Mouse (Mus musculus) splenic B cell, adult 2 months (primary cell): ENCODE results near the gene Adcy10.

Experiments
- DNase-seq: peaks from one replicate; pipeline ENCODE4 v3.0.0-alpha.2; 2011; ENCODE audit warnings: low read depth, low spot score
- H3K27me3 ChIP-seq: 2 replicates; pipeline ENCODE4 v1.6.1; 2012; ENCODE audit warnings: mild to moderate bottlenecking, low read length, moderate library complexity, mixed read lengths; ENCODE audit not compliant: control insufficient read depth, poor library complexity, insufficient read depth, severe bottlenecking
- H3K36me3 ChIP-seq: 2 replicates; pipeline ENCODE4 v1.6.1; 2012; ENCODE audit warnings: mild to moderate bottlenecking, low read length, moderate library complexity, mixed read lengths; ENCODE audit not compliant: control insufficient read depth, poor library complexity, insufficient read depth, severe bottlenecking

The Adcy10 gene

DNA sequence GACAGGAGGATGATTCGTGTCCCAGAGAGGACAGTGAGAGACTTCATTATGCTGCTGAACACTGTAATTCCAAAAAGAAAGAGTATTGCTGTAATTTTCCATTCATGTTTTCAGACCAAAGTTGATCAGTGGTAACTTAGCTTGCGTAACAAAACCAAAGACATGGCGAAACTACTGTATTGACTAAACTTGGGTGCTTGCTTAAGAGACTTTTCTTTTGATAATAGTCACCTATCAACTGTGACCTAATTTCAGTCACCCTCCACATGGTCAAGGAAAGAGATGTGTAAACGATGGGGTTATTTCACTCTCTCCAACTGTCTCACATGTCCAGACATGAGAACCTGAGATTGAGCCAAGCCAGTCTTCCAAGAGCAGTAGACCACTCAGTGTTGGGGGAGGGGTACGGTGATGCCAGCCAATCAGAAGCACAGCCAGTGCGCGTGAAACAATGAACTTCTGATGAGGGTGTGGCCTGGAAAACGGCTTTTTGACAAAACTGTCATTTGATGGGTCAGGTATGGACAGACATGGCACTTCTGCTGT is at the start of gene Adcy10:
Gene Adcy10 (plus strand): TSS at position 496 of the 546 bp plus-strand sequence.
- H3K36me3 ChIP-seq, result 0 out of 2 replicates have a peak, but pooled peaks cover 4% of the 10 kb centered on the region
- no peak for DNase-seq
- H3K27me3 ChIP-seq, result no peaks in the 10 kb centered on the region

GRCm38 (mm10) chr1:165438289-165439021 is 46.5 kb upstream of the Adcy10 start:
- no peaks in the 10 kb centered on the region for H3K27me3 ChIP-seq
- no peak for DNase-seq
- no peaks in the 10 kb centered on the region for H3K36me3 ChIP-seq

DNA sequence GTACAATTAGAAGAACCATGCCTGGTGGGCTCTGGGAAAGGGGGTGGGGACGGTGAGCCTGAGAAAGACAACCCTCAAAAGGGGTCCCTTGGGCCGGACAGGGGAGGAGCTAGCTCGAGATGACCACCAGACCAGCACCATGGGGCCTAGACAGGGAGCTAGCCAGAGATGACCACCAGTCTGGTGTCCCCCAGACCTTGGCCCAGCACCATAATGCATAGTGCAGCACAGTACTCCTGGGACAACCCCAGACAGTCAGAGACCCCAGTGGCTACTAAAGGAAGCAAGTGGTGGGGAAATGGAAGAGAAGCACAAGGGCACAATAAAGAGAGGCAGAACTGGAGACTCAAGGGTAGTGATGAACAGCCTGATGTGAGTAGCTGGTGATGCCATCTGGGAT is 44.2 kb upstream of the Adcy10 start:
- H3K36me3 ChIP-seq, result no peaks in the 10 kb centered on the region
- H3K27me3 ChIP-seq, result no peaks in the 10 kb centered on the region
- DNase-seq, result no peak

DNA sequence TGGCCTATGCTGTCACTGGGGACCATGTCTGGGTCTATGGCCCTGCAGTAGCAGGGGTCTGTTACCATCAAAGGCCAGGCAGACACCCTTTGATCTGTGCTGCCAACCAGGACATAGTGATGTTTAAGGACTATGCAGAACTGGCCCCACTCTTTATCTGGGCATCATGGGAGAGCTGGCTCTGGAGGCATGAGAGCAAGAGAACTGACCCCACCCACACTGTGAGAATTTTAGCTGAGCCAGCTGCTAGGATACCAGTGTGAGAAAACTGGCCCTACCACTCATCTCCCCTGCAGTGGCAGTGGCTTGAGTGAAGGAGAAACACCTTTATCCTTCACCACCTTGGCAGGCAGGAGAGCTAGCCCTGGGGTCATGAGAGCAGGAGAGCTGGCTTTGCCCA is 43.8 kb upstream of the Adcy10 start:
- Histone ChIP-seq H3K36me3 (no peaks in the 10 kb centered on the region), H3K27me3 (no peaks in the 10 kb centered on the region)

GRCm38 (mm10) chr1:165441719-165442118 is 43.3 kb upstream of the Adcy10 start:
- H3K36me3 ChIP-seq, result no peaks in the 10 kb centered on the region
- DNase-seq, result no peak
- H3K27me3 ChIP-seq, result no peaks in the 10 kb centered on the region

More for the DNA sequence above, 43.8 kb upstream of the Adcy10 start:
- DNase-seq, result no peak

DNA sequence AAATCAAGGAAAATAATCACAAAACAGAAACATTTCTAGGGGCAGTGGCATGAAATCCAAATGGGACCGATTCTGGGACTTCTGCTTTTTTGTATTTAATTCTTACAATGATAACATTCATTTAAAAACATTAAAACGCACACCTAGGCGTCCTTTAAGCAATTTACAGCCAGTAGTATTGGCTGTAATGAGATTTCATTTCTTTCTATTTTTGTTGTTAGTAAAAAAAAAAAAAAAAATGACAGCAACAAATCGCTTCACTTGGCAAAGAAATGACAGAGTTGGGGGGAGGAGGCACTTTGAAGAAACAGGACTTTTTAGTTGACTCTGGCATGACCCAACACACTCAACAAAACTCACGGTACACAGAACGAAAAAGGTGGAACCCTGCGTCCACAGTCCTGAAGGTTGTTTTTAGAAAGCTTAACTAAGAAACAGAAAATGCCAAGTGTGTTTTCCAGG is 25.9 kb upstream of the Adcy10 start:
- Histone ChIP-seq H3K36me3 (no peaks in the 10 kb centered on the region), H3K27me3 (no peaks in the 10 kb centered on the region)
- peak; percentile 38 for DNase-seq

DNA sequence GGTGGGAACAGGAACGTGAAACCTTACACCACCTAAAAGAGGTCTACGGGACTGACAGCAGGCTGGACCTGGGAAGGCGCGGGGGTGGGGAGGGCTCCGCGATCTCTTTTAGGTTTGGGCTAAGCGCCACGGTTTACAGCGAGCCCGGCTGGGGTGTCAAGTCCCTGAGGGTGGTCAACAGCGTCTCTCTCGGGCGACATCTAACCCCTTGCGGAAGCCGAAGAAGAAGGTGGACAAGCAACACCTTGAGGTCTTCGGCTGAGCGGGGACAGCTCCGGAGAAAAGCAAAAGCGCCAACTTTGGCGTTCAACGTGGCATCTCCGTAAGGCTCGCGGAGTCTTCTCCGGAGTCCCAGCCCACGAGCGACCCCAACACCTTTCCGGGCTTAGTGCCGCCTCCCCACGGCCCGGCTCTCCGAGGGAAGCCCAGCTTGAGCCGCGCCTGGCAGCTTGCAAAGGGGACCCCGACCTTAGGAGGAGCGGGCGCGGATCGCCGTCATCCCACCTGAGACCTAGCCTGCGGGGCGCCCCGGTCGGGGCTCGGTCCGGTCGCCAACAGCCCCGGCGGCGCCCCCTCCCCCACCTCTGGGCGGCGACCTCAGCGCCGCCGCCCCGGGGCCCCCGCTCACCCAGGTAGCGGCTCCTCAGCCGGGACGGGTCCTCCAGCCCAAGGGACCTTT is 25.3 kb upstream of the Adcy10 start:
- no peaks in the 10 kb centered on the region for H3K36me3 ChIP-seq
- no peaks in the 10 kb centered on the region for H3K27me3 ChIP-seq
- peak; percentile 54 for DNase-seq

- Histone ChIP-seq H3K27me3 (no peaks in the 10 kb centered on the region), H3K36me3 (no peaks in the 10 kb centered on the region)
- peak; percentile 99 for DNase-seq
Measured at GRCm38 (mm10) chr1:165460360-165460800, 24.6 kb upstream of the Adcy10 start, which contains the start of the genes Dcaf6 and Mpc2. Gene Dcaf6, minus strand, starts transcription at chr1:165460475. Gene Mpc2, plus strand, starts transcription at chr1:165460637.

DNA sequence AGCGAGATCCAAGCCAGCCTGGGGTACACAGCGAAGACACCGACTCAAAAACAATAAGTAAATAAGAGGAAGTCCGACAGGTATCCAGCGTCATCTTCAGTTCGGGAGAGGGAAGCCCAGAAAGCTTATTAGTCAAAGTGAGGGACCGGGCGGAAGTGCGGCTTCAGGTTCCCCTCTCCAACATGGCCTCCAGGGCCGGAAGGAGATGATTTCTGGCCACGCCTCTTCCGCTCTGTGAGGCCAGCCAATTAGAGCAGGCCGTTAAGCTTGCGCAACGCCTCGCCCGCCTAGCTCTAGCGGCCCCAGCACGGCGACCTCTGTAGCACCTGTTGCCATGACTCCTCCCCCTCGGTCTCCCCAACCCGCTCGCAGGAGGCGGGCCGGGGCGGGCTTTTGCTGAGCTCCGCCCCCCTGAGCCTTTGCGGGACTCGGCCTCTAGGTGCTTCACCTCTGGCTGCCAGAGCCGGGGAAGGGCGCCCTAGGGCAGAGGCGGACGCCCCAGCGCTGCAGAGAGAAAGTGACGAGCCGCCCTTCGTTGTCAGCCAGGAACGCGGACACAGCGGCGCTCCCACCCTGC is 24.1 kb upstream of the Adcy10 start:
- DNase-seq, result peak; percentile 100

GRCm38 (mm10) chr1:165461681-165462080 is 23.3 kb upstream of the Adcy10 start:
- no peaks in the 10 kb centered on the region for H3K36me3 ChIP-seq
- DNase-seq, result no peak

More for the DNA sequence above, 24.1 kb upstream of the Adcy10 start:
- Histone ChIP-seq H3K27me3 (no peaks in the 10 kb centered on the region), H3K36me3 (no peaks in the 10 kb centered on the region)

DNA sequence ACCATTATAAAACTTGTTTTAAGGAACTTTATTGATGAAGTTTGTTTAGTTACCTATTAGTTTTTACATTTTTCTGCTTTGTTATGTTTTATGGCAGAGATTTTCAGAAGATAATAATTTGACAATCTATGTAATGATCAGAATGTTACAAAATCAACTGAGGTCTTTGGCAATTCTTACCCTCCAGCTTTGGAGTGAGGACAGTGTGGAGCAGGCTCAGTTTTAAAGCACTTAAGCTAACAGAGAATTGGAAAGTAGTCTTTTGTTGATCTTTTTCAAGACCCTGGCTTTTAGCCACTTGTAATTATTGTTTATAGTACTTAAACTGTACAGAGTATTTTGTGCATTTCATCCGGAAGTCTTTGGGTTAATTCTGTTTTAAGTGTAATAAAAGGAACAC is 22.1 kb upstream of the Adcy10 start:
- Histone ChIP-seq H3K27me3 (no peaks in the 10 kb centered on the region), H3K36me3 (no peaks in the 10 kb centered on the region)
- DNase-seq, result no peak

More at GRCm38 (mm10) chr1:165461681-165462080, 23.3 kb upstream of the Adcy10 start:
- H3K27me3 ChIP-seq, result no peaks in the 10 kb centered on the region

DNA sequence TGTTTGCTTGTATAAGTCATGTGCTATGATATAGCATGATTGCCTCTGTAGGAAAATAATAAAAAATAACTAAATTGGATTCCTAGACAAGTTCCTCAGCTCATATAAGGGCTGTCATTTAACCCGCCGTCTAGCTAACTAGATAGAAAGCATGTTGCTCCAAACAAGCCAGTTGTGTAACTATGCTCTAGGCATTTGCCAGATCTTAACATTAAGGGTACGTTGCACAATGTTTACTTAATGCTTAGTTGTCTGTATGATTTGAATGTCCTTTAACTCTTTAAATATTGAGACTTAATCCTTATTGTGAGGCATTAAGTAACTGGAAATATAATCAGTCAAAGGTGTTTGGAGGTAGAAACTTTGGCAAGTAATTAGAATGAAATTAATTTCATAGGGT is 20.4 kb upstream of the Adcy10 start:
- no peak for DNase-seq
- no peaks in the 10 kb centered on the region for H3K36me3 ChIP-seq
- no peaks in the 10 kb centered on the region for H3K27me3 ChIP-seq

- Histone ChIP-seq H3K36me3 (no peaks in the 10 kb centered on the region), H3K27me3 (no peaks in the 10 kb centered on the region)
- DNase-seq, result no peak
Measured at GRCm38 (mm10) chr1:165468971-165469370, 16.0 kb upstream of the Adcy10 start.

DNA sequence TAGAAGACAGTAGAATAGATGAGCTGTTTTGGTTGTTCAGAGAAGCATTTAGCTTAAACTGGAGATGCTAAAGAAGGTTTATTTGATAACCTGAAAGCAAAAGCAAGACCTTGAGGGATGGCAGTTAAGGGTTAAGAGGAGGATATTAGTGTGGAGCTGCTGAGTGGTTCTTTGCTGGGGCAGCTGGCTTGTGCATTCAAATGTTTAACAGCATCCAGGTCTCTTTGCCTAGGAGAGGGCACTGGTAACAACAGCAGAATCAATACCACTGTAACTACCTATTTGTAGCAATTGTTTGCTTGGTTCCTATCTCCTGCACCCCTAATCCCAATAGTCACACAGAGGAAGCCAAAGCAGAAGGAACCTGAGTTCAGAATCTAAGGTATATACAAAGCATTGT is 15.3 kb upstream of the Adcy10 start:
- no peaks in the 10 kb centered on the region for H3K27me3 ChIP-seq

GRCm38 (mm10) chr1:165471490-165471889 is 13.5 kb upstream of the Adcy10 start:
- DNase-seq, result peak; percentile 41
- Histone ChIP-seq H3K27me3 (no peaks in the 10 kb centered on the region), H3K36me3 (no peaks in the 10 kb centered on the region)

More for the DNA sequence above, 15.3 kb upstream of the Adcy10 start:
- H3K36me3 ChIP-seq, result no peaks in the 10 kb centered on the region
- no peak for DNase-seq
